Mouse (Mus musculus): Measurements from ENCODE around the gene Tead1.

Gene Tead1

GRCm38 (mm10) chr7:112730209-112730608 is 51.1 kb downstream of the Tead1 start:
- DNase-seq: peak in 1 of 2 experiments; percentile 44

GRCm38 (mm10) chr7:112731584-112731983 is 52.5 kb downstream of the Tead1 start:
- DNase-seq: no peak

- DNase-seq: no peak
These were observed 60.1 kb downstream of the Tead1 start for GRCm38 (mm10) chr7:112739174-112739573.

- no peak for DNase-seq
These were observed 62.7 kb downstream of the Tead1 start for GRCm38 (mm10) chr7:112741790-112742189.

GRCm38 (mm10) chr7:112743063-112743462 is 63.9 kb downstream of the Tead1 start:
- DNase-seq: no peak

GRCm38 (mm10) chr7:112743621-112744395 is 64.7 kb downstream of the Tead1 start:
- no peak for DNase-seq

- DNase-seq: no peak
These were observed 68.1 kb downstream of the Tead1 start for GRCm38 (mm10) chr7:112747187-112747586.

GRCm38 (mm10) chr7:112747836-112748235 is 68.7 kb downstream of the Tead1 start:
- no peak for DNase-seq

GRCm38 (mm10) chr7:112748327-112748726 is 69.2 kb downstream of the Tead1 start:
- no peak for DNase-seq

GRCm38 (mm10) chr7:112750101-112750500 is 71.0 kb downstream of the Tead1 start:
- no peak for DNase-seq

GRCm38 (mm10) chr7:112752311-112752710 is 73.2 kb downstream of the Tead1 start:
- no peak for DNase-seq

GRCm38 (mm10) chr7:112753314-112753713 is 74.2 kb downstream of the Tead1 start:
- DNase-seq: no peak

GRCm38 (mm10) chr7:112759359-112759975 is 80.3 kb downstream of the Tead1 start:
- DNase-seq: no peak

- DNase-seq: no peak
These were observed 81.2 kb downstream of the Tead1 start for GRCm38 (mm10) chr7:112760293-112760692.

GRCm38 (mm10) chr7:112760782-112761181 is 81.7 kb downstream of the Tead1 start:
- peak; percentile 60 to 66 for DNase-seq

GRCm38 (mm10) chr7:112762870-112763269 is 83.8 kb downstream of the Tead1 start:
- no peak for DNase-seq

- peak in 1 of 2 experiments; percentile 48 for DNase-seq
These were observed 84.4 kb downstream of the Tead1 start for GRCm38 (mm10) chr7:112763513-112763912.

GRCm38 (mm10) chr7:112764921-112765320 is 85.8 kb downstream of the Tead1 start:
- no peak for DNase-seq

GRCm38 (mm10) chr7:112769866-112770265 is 90.7 kb downstream of the Tead1 start:
- no peak for DNase-seq

- no peak for DNase-seq
These were observed 92.3 kb downstream of the Tead1 start for GRCm38 (mm10) chr7:112771461-112771860.

- no peak for DNase-seq
These were observed 93.7 kb downstream of the Tead1 start for GRCm38 (mm10) chr7:112772777-112773176.

- DNase-seq: peak; percentile 67 to 73
These were observed 94.5 kb downstream of the Tead1 start for GRCm38 (mm10) chr7:112773601-112774000.

GRCm38 (mm10) chr7:112775816-112776215 is 96.7 kb downstream of the Tead1 start:
- DNase-seq: no peak

- no peak for DNase-seq
These were observed 97.6 kb downstream of the Tead1 start for GRCm38 (mm10) chr7:112776670-112777069.
